Mouse (Mus musculus): ENCODE data around the gene Gpr61. TPM values are rescaled to one million over a fixed set of nuclear protein-coding genes. Genes with fewer than 3 reads are reported as not detected.

Gene Gpr61
- total and polyA plus RNA-seq, 3 experiments = 0.27 TPM; not detected in 2

DNA sequence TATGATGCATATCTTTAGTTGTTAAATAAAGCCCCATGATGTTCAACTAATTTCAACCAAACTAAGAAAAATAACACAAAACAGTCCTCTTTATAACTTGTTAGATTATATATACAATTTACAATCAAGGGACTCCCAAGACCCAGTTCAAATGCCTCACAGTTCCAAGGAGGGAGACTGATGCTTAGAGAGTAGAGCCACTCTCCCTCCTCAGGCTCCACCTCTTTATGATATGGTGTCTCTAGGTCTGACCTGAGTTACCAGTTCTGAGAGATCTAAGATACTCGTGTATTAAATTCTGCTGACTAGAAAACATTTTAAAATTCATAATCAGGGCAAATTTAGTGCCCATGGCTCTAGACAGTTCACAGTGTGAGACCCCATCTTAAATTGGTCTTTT is 15.6 kb downstream of the Gpr61 start:
- Histone ChIP-seq H3K27me3 (replicated peaks) (no peaks in the 10 kb centered on the region), H3K4me3 (replicated peaks in 1 of 3; ENCODE audit: low read depth in 2 of 3, low read length in 2 of 3, poor library complexity in 1 of 3) (no peak overlapping the region), H3K36me3 (replicated peaks in 1 of 2; ENCODE audit: control insufficient read depth in 1 of 2, insufficient read depth in 1 of 2, low read length in 1 of 2) (peaks cover 8 to 58% of the 10 kb centered on the region in 2 experiments), H3K27ac (ENCODE audit: insufficient read depth, low read depth) (no peak overlapping the region), H3K79me2 (replicated peaks; ENCODE audit: control insufficient read depth, extremely low read depth, insufficient read depth, poor library complexity, severe bottlenecking) (peaks cover 52% of the 10 kb centered on the region), H3K4me2 (ENCODE audit: insufficient read depth, low read depth, poor library complexity, severe bottlenecking) (no peak overlapping the region), H3K9me3 (replicated peaks; ENCODE audit: low read length) (no peaks in the 10 kb centered on the region), H3K9ac (ENCODE audit: insufficient read depth, low read depth) (no peak overlapping the region), H3K4me1 (ENCODE audit: control insufficient read depth in 1 of 2, insufficient read depth in 2 of 2) (peaks cover 0 to 26% of the 10 kb centered on the region in 2 experiments; a peak in 3 of 4 replicates)
- in situ Hi-C loops (cut with MboI; ENCODE audit: low pct_ligation_motif_present, low pct_unique_long_range_greater_than_20kb, low sequenced_read_pairs) (no loop called here), dilution Hi-C loops (cut with MboI; ENCODE audit: extremely low pct_ligation_motif_present, extremely low pct_unique_long_range_greater_than_20kb, low sequenced_read_pairs) (no loop called here)
- DNase-seq (ENCODE audit: extremely low read depth) = no peak
- TF ChIP-seq ZMIZ1 (IDR thresholded peaks at IDR 0.05; ENCODE audit: low read depth, low read length) = no peak
- TF ChIP-seq MAX (IDR thresholded peaks at IDR 0.05; ENCODE audit: low read length) = no peak
- TF ChIP-seq EP300 (IDR thresholded peaks at IDR 0.05; ENCODE audit: low read length) = no peak
- TF ChIP-seq CHD2 (IDR thresholded peaks at IDR 0.05; ENCODE audit: low read length) = no peak
- TF ChIP-seq E2F4 (IDR thresholded peaks at IDR 0.05; ENCODE audit: insufficient replicate concordance, low read depth, low read length) = no peak
- no peak for TF ChIP-seq SIN3A (IDR thresholded peaks at IDR 0.05; ENCODE audit: low read length)
- no peak for TF ChIP-seq JUND (conservative IDR thresholded peaks at IDR 0.05; ENCODE audit: low read depth, low read length)
- no peak for TF ChIP-seq CHD1 (IDR thresholded peaks at IDR 0.05; ENCODE audit: low read depth, low read length)
- no peak for TF ChIP-seq MAZ (IDR thresholded peaks at IDR 0.05; ENCODE audit: low read depth, low read length)
- TF ChIP-seq SMC3 (IDR thresholded peaks at IDR 0.05; ENCODE audit: low read depth, low read length) = no peak
- no peak for TF ChIP-seq MEF2A (IDR thresholded peaks at IDR 0.05; ENCODE audit: borderline replicate concordance, low read depth, low read length)
- TF ChIP-seq TBP (conservative IDR thresholded peaks at IDR 0.05; ENCODE audit: low read depth, low read length) = no peak
- no peak for TF ChIP-seq KAT2A (IDR thresholded peaks at IDR 0.05; ENCODE audit: insufficient replicate concordance, low read length)

DNA sequence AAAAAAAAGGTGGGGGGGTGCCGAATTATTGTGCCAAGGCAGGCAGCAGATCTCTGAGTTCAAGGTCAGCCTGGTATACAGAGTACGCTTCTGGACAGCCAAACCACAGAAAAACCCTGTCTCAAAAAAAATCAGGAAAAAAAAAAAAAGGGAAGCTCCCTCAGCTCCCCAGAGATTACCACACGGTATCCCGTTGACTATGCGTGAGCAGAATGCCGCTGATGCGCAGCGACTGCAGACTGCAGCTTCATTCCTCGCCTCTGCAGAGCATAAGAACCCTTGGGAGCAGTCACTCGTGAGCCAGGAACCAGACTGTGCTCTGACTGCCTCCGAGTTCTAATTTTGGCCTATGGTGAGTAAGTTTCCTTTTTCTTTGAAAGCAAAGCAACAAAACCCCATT is 20.0 kb downstream of the Gpr61 start:
- dilution Hi-C loops (cut with MboI; ENCODE audit: extremely low pct_ligation_motif_present, extremely low pct_unique_long_range_greater_than_20kb, low sequenced_read_pairs) (no loop called here), in situ Hi-C loops (cut with MboI; ENCODE audit: low pct_ligation_motif_present, low pct_unique_long_range_greater_than_20kb, low sequenced_read_pairs) (no loop called here)
- no peaks in the 10 kb centered on the region for H3K27me3 ChIP-seq (replicated peaks)
- H3K9ac ChIP-seq (ENCODE audit: insufficient read depth, low read depth) = no peak overlapping the region
- H3K4me1 ChIP-seq (ENCODE audit: control insufficient read depth in 1 of 2, insufficient read depth in 2 of 2) = peaks cover 9 to 55% of the 10 kb centered on the region in 2 experiments; a peak in 3 of 4 replicates
- H3K9me3 ChIP-seq (replicated peaks; ENCODE audit: low read length) = no peaks in the 10 kb centered on the region
- no peak overlapping the region; the same call in 1 of the 2 replicates for H3K4me2 ChIP-seq (ENCODE audit: insufficient read depth, low read depth, poor library complexity, severe bottlenecking)
- H3K79me2 ChIP-seq (replicated peaks; ENCODE audit: control insufficient read depth, extremely low read depth, insufficient read depth, poor library complexity, severe bottlenecking) = peaks cover 40% of the 10 kb centered on the region
- peak; percentile 78 for DNase-seq (ENCODE audit: extremely low read depth)
- H3K4me3 ChIP-seq (replicated peaks in 1 of 3; ENCODE audit: low read depth in 2 of 3, low read length in 2 of 3, poor library complexity in 1 of 3) = no peak overlapping the region
- H3K36me3 ChIP-seq (replicated peaks in 1 of 2; ENCODE audit: control insufficient read depth in 1 of 2, insufficient read depth in 1 of 2, low read length in 1 of 2) = peaks cover 2 to 53% of the 10 kb centered on the region in 2 experiments
- no peak overlapping the region for H3K27ac ChIP-seq (ENCODE audit: insufficient read depth, low read depth)
- TF ChIP-seq NELFE (IDR thresholded peaks at IDR 0.05; ENCODE audit: low read depth, low read length) (no peak), UBTF (IDR thresholded peaks at IDR 0.05; ENCODE audit: low read depth, low read length) (no peak), MEF2A (IDR thresholded peaks at IDR 0.05; ENCODE audit: borderline replicate concordance, low read depth, low read length) (peak; percentile 85), USF1 (IDR thresholded peaks at IDR 0.05; ENCODE audit: low read depth, low read length) (no peak), NRF1 (IDR thresholded peaks at IDR 0.05; ENCODE audit: low read depth, low read length) (0 out of 2 replicates have a peak, but pooled peaks have one; percentile 27), ZKSCAN1 (IDR thresholded peaks at IDR 0.05; ENCODE audit: borderline replicate concordance, low read depth, low read length) (no peak), MAFK (IDR thresholded peaks at IDR 0.05; ENCODE audit: insufficient replicate concordance, low read length) (no peak), GABPA (IDR thresholded peaks at IDR 0.05; ENCODE audit: insufficient replicate concordance, low read depth, low read length) (no peak), JUN (IDR thresholded peaks at IDR 0.05; ENCODE audit: insufficient read depth, low read depth, low read length) (no peak), EP300 (IDR thresholded peaks at IDR 0.05; ENCODE audit: low read length) (peak; percentile 79), PAX5 (IDR thresholded peaks at IDR 0.05; ENCODE audit: low read length) (no peak), RCOR1 (conservative IDR thresholded peaks at IDR 0.05; ENCODE audit: low read depth, low read length) (no peak), MAX (IDR thresholded peaks at IDR 0.05; ENCODE audit: low read length) (no peak), SMC3 (IDR thresholded peaks at IDR 0.05; ENCODE audit: low read depth, low read length) (no peak), HCFC1 (IDR thresholded peaks at IDR 0.05; ENCODE audit: low read depth, low read length) (no peak), TBP (conservative IDR thresholded peaks at IDR 0.05; ENCODE audit: low read depth, low read length) (no peak), IRF4 (IDR thresholded peaks at IDR 0.05; ENCODE audit: low read depth, low read length) (peak; percentile 57), CHD2 (IDR thresholded peaks at IDR 0.05; ENCODE audit: low read length) (no peak), POLR2AphosphoS2 (IDR thresholded peaks at IDR 0.05; ENCODE audit: low read depth, low read length) (no peak), ETS1 (conservative IDR thresholded peaks at IDR 0.05; ENCODE audit: low read depth, low read length) (peak; percentile 90), CTCF (conservative IDR thresholded peaks at IDR 0.05 in 1 of 2, IDR thresholded peaks at IDR 0.05 in 1 of 2; ENCODE audit: low read depth in 2 of 2, low read length in 2 of 2) (no peak), MAZ (IDR thresholded peaks at IDR 0.05; ENCODE audit: low read depth, low read length) (no peak), BHLHE40 (IDR thresholded peaks at IDR 0.05; ENCODE audit: low read depth, low read length) (peak; percentile 93), E2F4 (IDR thresholded peaks at IDR 0.05; ENCODE audit: insufficient replicate concordance, low read depth, low read length) (no peak), JUND (conservative IDR thresholded peaks at IDR 0.05; ENCODE audit: low read depth, low read length) (no peak), ZC3H11A (IDR thresholded peaks at IDR 0.05; ENCODE audit: low read depth, low read length) (no peak), ELF1 (IDR thresholded peaks at IDR 0.05; ENCODE audit: low read depth, low read length) (0 out of 2 replicates have a peak, but pooled peaks have one; percentile 13)

Measured in CH12.LX (cell line).